Mouse (Mus musculus) midbrain, embryonic 13.5 days (tissue): ENCODE results near the gene Osbpl10. TPM values are rescaled to one million over a fixed set of nuclear protein-coding genes. Genes with fewer than 3 reads are reported as not detected.

Experiments used
- ATAC-seq: fragments of 200-750 bp; cut with Nextera tagmentation; 2 replicates; pipeline ENCODE4 v1.8.0; 2017; ENCODE audit warnings: mild to moderate bottlenecking, moderate TSS enrichment, moderate library complexity
- H3K27ac ChIP-seq: fragments of 300-500 bp; sonication (generic); 2 replicates; pipeline ENCODE4 v1.5.1; 2015; ENCODE audit warnings: inconsistent platforms, mild to moderate bottlenecking, moderate library complexity
- H3K27me3 ChIP-seq: fragments of 300-500 bp; sonication (generic); 2 replicates; pipeline ENCODE4 v1.6.1; 2015; ENCODE audit warnings: mild to moderate bottlenecking, inconsistent platforms
- H3K36me3 ChIP-seq: fragments of 300-500 bp; sonication (generic); 2 replicates; pipeline ENCODE4 v1.6.1; 2015; ENCODE audit warnings: mild to moderate bottlenecking, inconsistent platforms
- H3K4me1 ChIP-seq: fragments of 300-500 bp; sonication (generic); replicated peaks from 2 replicates; pipeline ENCODE4 v1.6.1; 2015; ENCODE audit warnings: inconsistent platforms
- H3K4me2 ChIP-seq: fragments of 300-500 bp; sonication (generic); replicated peaks from 2 replicates; pipeline ENCODE4 v1.6.1; 2015; ENCODE audit warnings: moderate library complexity, mild to moderate bottlenecking, inconsistent platforms
- H3K4me3 ChIP-seq: fragments of 300-500 bp; sonication (generic); replicated peaks from 2 replicates; pipeline ENCODE4 v1.5.1; 2015; ENCODE audit warnings: mild to moderate bottlenecking, inconsistent platforms
- H3K9ac ChIP-seq: fragments of 300-500 bp; sonication (generic); replicated peaks from 2 replicates; pipeline ENCODE4 v1.6.1; 2015; ENCODE audit warnings: mild to moderate bottlenecking, inconsistent platforms
- H3K9me3 ChIP-seq: fragments of 300-500 bp; sonication (generic); 2 replicates; pipeline ENCODE4 v1.6.1; 2016; ENCODE audit warnings: mild to moderate bottlenecking, inconsistent platforms
- WGBS: fragments of 180-500 bp; shearing (Covaris S2); methylation state at CpG from one replicate; pipeline ENCODE4 v1.1.7; 2015; 5-methylcytosine and 5-hydroxymethylcytosine counted together
- polyA plus RNA-seq: library from polyadenylated mRNA; unstranded; fragments of >200 nt; fragmentation: Nextera tagmentation; extraction: Ambion mirVana; gene quantifications from 2 replicates; pipeline ENCODE4 v1.2.1, GENCODE M21; 2015

Osbpl10 gene
- 1.6 and 1.9 TPM in 2 replicates for polyA plus RNA-seq

DNA sequence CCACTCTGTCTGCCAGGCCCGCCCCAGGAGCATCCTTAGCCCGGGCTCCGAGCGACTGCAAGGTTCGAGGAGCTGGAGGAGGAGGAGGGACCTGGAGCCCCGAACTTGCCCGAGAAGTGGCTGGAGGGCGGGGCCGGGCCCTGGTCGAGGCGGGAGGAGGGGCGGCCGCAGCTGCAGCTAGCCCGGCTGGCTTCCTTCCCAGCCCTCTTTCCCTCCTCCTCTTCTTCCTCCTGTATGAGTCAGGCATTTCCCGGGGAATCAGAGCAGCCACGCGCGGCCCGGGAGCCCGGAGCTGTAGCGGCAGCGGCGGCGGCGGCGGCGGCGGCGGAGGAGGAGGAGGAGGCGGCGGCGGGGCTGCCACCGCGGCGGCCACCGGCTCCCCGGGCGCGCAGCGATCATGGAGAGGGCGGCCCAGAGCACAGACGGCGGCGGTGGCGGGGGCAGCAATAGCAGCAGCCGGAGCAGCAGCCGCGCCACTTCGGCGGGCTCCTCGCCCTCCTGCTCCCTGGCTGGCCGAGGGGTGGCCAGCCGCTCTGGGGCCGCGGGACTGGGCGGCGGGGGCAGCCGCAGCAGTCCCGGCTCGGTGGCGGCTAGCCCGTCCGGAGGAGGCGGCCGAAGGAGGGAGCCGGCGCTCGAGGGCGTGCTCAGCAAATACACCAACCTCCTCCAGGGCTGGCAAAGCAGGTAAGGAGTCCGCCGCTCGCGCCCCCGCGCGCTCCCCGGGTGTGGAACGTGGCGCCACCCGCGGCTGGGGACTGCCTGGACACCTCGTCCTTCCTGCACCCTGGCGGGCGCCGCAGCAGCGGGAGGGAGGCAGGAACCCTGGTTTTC is at the start of gene Osbpl10:
Osbpl10 (plus strand) TSS at position 289 of the 831 bp plus-strand sequence.
- Histone ChIP-seq H3K27ac (peak within 1 kb of the TSS; percentile 87), H3K27me3 (peaks cover 27% of the 10 kb centered on the region), H3K9ac (peak within 1 kb of the TSS; percentile 83), H3K4me3 (peak within 1 kb of the TSS; percentile 74), H3K36me3 (no peaks in the 10 kb centered on the region), H3K4me1 (peaks cover 13% of the 10 kb centered on the region), H3K9me3 (no peaks in the 10 kb centered on the region), H3K4me2 (peak within 1 kb of the TSS; percentile 75)
- peak; percentile 90 for ATAC-seq
- under 1% methylated on average over 50 of the region's 86 CpGs for WGBS

DNA sequence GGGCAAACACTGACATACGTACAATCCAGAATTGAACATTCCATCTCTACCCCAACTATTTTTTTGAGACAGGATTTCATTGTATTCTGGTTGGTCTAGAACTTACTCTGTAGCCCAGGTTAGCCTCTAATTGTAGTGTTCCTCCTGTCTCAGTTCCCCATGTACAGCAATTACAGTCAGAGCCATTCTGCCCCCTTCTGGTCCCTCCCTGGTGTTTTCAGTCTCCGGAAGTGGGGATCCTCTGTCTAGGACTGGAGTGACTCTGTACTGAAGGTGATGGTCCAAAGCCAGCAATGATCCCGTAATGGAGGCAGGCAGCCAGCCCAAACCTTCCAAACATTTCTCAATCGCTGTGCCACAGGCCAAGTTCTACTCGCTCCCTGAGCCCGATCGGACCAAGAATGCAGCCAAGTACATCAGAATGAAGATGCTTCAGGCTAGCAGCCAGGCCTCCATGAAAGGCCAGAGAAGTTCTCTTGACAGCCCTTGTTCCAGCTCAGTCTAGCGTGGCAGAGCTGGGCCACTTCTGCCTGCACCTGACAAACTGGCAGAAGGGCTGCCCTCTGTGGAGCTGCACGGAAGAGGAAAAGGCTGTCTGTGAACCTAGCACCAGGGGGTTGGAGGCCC is 47.8 kb upstream of the Osbpl10 start:
- Histone ChIP-seq H3K27me3 (no peaks in the 10 kb centered on the region), H3K9ac (no peak overlapping the region), H3K4me3 (no peak overlapping the region), H3K27ac (no peak overlapping the region), H3K4me2 (no peak overlapping the region), H3K9me3 (no peaks in the 10 kb centered on the region), H3K36me3 (no peaks in the 10 kb centered on the region), H3K4me1 (peaks cover 14% of the 10 kb centered on the region)
- WGBS: 60% methylated on average over 9 of the region's 9 CpGs
- ATAC-seq: no peak

DNA sequence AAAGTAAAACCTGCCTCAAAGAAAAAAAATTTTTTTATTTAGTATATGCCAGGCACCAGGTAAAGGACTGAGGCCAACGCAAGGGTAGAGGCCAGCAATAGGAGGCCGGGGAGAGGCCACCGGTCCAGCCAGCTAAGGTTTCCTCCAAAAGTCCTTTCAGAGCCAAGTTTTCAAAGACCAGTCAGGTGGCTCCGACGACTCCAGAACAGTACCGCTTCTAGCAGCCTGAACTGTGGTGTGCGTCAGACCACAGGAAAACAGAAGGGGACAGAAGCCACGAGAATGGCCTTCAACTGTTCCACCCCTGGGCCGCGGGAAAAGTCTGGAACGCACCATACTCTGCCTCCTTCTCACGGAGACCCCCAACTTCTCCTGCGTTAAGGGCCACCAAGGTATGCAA is 45.8 kb upstream of the Osbpl10 start:
- Histone ChIP-seq H3K4me3 (peak overlapping the region; percentile 72), H3K9me3 (no peaks in the 10 kb centered on the region), H3K27ac (no peak overlapping the region), H3K4me1 (peaks cover 14% of the 10 kb centered on the region), H3K9ac (peak overlapping the region; percentile 70), H3K4me2 (peak overlapping the region; percentile 98), H3K27me3 (no peaks in the 10 kb centered on the region), H3K36me3 (no peaks in the 10 kb centered on the region)
- WGBS: 26% methylated on average over 13 of the region's 13 CpGs
- no peak for ATAC-seq

DNA sequence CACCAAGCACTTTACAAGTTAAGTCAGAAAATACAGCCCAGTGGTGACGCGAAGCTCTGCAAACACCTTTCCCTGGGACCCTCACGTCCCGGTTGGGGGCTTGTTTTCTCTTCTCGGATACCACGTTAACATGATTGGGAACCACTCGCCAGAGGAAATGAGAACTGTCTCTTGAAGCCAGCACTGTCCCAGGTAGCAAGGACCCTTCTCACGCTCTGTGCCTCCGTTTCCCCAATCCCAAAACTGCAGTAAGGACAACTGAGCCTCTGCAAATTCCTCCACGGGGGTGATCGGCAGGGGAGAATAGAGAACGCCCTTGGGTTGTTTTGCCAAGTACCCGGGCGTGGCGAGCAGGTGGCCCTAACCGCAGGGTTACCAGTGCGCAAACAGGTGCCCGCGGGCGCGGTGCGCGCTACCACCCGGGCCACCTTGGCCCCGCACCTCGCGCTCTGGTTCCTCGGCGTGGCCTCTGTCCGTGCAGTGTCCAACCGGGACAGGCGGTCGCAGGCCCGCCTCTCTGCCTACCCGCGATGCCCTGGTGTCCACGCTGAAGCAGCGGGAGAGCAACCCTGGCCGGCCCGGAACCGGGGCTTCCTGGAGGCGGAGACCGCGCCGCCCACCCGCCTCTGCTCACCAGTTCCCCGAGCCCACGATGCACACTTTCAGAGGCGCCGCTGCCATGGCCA is 45.2 kb upstream of the Osbpl10 start:
- Histone ChIP-seq H3K4me1 (peaks cover 14% of the 10 kb centered on the region), H3K27ac (peak overlapping the region; percentile 75), H3K9ac (peak overlapping the region; percentile 70), H3K9me3 (no peaks in the 10 kb centered on the region), H3K4me2 (peak overlapping the region; percentile 98), H3K27me3 (no peaks in the 10 kb centered on the region), H3K36me3 (no peaks in the 10 kb centered on the region), H3K4me3 (peak overlapping the region; percentile 72)
- ATAC-seq: peak; percentile 60
- WGBS: under 1% methylated on average over 50 of the region's 50 CpGs

DNA sequence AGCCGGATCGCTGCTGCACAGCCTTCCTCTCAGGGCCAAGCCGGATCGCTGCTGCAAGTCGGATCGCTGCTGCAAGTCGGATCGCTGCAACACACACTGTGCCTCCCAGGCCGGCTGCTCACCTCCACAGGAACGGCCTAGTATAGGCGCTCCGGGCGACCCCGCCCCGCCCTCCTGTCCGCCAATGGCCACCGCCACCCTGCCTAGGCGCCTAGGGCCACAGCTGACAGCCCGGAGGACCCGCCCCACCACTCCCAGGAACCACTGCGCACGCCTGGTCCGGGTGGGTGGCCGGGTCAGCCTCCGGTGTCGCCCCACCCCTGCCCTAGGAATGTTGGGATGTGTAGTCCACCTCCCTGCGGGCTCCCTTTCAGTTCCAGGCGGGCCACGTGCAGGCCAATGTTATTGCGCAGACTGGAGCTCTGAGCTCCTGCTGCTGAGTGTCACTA is 44.6 kb upstream of the Osbpl10 start, which contains the start of gene Gpd1l:
Gpd1l (minus strand) TSS at position 265 of the 449 bp plus-strand sequence.
- Histone ChIP-seq H3K36me3 (no peaks in the 10 kb centered on the region), H3K4me3 (peak within 1 kb of the TSS; percentile 72), H3K4me2 (peak within 1 kb of the TSS; percentile 98), H3K27ac (peak within 1 kb of the TSS; percentile 75), H3K27me3 (no peaks in the 10 kb centered on the region), H3K4me1 (peaks cover 14% of the 10 kb centered on the region), H3K9me3 (no peaks in the 10 kb centered on the region), H3K9ac (peak within 1 kb of the TSS; percentile 70)
- WGBS: under 1% methylated on average over 30 of the region's 30 CpGs
- peak; percentile 98 for ATAC-seq

DNA sequence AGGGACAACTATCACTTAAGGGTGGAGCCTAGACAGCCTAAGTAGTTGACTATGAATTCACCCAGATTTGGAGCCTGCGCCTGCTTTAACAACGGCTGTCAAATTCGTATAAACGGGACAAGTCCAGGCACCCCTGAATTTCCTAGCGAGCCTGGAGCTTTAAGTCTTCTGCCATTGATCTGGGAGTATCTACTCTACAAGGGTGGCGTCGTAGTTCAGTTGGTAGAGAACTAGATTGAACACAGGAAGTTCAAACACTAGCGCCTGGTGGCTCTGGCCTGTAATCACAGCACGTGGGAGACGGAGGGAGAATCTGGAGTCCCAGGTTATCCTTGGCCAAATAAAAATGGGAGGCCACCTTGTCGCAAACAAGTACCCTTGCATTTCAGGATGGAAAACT is 44.1 kb upstream of the Osbpl10 start:
- H3K9ac ChIP-seq: 0 out of 2 replicates have a peak overlapping the region, but pooled peaks have one; percentile 70
- 68% methylated on average over 11 of the region's 11 CpGs for WGBS
- no peak for ATAC-seq

DNA sequence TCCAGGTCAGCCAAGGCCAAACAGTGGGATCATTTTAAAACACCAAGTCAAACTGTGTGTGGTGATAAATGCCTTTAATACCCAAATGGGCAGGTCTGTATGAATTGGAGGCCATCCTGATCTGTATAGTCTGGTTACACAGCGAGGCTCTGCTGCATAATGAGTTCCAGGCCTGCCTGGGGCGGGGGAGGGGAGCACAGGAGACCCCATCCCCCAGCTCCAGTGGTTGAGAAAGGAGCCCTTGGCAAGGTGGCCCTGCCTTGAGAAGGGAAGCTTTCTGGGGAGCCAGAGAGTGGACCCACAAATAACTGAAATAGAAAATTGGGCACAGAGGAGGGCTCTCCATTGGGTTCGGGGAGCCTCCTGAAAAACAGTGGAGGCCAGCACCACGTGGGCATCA is 43.0 kb upstream of the Osbpl10 start:
- H3K4me3 ChIP-seq: no peak overlapping the region
- peaks cover 14% of the 10 kb centered on the region for H3K4me1 ChIP-seq
- no peak overlapping the region for H3K9ac ChIP-seq
- H3K27ac ChIP-seq: no peak overlapping the region
- H3K9me3 ChIP-seq: no peaks in the 10 kb centered on the region
- ATAC-seq: no peak
- 85% methylated on average over 4 of the region's 4 CpGs for WGBS
- no peak overlapping the region for H3K4me2 ChIP-seq
- H3K27me3 ChIP-seq: no peaks in the 10 kb centered on the region
- no peaks in the 10 kb centered on the region for H3K36me3 ChIP-seq

More for the DNA sequence above, 44.1 kb upstream of the Osbpl10 start:
- H3K9me3 ChIP-seq: no peaks in the 10 kb centered on the region
- peak overlapping the region; percentile 98 for H3K4me2 ChIP-seq
- no peaks in the 10 kb centered on the region for H3K27me3 ChIP-seq
- H3K27ac ChIP-seq: no peak overlapping the region
- no peaks in the 10 kb centered on the region for H3K36me3 ChIP-seq
- H3K4me1 ChIP-seq: peaks cover 14% of the 10 kb centered on the region
- peak overlapping the region; percentile 72 for H3K4me3 ChIP-seq

DNA sequence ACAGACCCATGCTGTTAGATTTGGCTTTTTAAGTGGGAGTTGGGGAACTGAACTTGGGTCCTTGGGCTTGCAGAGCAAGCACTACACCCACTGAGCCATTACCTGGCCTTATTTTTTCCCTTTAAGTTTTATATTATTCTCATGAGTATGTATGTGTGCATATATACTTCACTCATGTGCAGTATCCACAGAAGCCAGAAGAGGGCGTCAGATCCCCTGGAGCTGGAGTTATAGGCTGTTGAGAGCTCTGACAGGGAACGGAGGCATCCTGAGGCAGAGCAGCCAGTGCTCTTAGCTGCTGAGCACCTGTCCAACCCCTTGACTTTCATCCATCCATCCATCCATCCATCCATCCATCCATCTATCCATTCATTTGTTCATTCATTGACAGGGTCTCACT is 41.7 kb upstream of the Osbpl10 start:
- Histone ChIP-seq H3K4me1 (peaks cover 14% of the 10 kb centered on the region), H3K4me3 (no peak overlapping the region), H3K27ac (no peak overlapping the region), H3K9ac (no peak overlapping the region), H3K4me2 (no peak overlapping the region), H3K9me3 (no peaks in the 10 kb centered on the region), H3K27me3 (no peaks in the 10 kb centered on the region), H3K36me3 (no peaks in the 10 kb centered on the region)
- no peak for ATAC-seq
- WGBS: 82% methylated on average over 2 of the region's 2 CpGs

DNA sequence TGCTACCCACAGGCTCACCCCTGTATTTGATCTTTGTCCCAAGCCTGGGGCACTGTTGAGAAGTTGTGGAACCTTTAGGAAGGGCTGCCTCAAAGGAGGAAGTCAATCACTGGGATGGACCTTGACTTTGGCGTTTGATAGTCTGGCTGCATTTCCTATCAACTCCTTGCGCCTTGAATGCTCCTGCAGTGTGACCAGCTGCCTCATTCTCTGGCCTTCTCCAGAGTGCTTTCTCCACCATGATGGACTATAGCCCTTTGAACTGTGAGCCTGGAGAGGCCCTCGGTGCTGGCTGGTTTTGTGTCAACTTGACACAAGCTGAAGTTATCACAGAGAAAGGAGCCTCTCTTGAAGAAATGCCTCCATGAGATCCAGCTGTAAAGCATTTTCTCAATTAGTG is 33.7 kb upstream of the Osbpl10 start:
- no peaks in the 10 kb centered on the region for H3K9me3 ChIP-seq
- 99% methylated on average over 3 of the region's 3 CpGs for WGBS
- no peaks in the 10 kb centered on the region for H3K4me1 ChIP-seq
- H3K9ac ChIP-seq: no peak overlapping the region
- H3K27me3 ChIP-seq: no peaks in the 10 kb centered on the region
- no peak for ATAC-seq
- no peak overlapping the region for H3K27ac ChIP-seq
- no peak overlapping the region for H3K4me2 ChIP-seq
- H3K36me3 ChIP-seq: no peaks in the 10 kb centered on the region
- H3K4me3 ChIP-seq: no peak overlapping the region

DNA sequence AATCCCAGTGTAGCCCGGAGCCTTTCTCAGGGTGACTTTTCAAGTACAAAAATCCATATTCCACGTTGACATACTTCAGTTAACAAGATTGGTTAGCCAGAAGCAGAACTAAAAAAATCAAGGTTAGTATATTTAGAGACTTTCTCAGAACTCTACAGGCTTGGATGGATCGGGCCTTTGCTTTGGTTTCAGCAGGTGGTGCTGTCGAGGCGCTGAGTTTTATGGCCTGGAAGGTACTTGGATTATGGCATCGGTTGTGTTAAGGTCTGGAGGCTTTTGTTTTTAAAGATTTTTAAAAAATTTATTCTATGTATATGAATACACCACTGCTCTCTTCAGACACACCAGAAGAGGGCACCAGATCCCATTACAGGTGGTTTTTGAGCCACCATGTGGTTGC is 32.8 kb upstream of the Osbpl10 start:
- H3K9me3 ChIP-seq: no peaks in the 10 kb centered on the region
- no peak overlapping the region for H3K9ac ChIP-seq
- H3K4me2 ChIP-seq: no peak overlapping the region
- no peak overlapping the region for H3K27ac ChIP-seq
- no peak overlapping the region for H3K4me3 ChIP-seq
- no peaks in the 10 kb centered on the region for H3K4me1 ChIP-seq
- 80% methylated on average over 6 of the region's 6 CpGs for WGBS
- H3K27me3 ChIP-seq: no peaks in the 10 kb centered on the region
- H3K36me3 ChIP-seq: no peaks in the 10 kb centered on the region
- ATAC-seq: no peak

DNA sequence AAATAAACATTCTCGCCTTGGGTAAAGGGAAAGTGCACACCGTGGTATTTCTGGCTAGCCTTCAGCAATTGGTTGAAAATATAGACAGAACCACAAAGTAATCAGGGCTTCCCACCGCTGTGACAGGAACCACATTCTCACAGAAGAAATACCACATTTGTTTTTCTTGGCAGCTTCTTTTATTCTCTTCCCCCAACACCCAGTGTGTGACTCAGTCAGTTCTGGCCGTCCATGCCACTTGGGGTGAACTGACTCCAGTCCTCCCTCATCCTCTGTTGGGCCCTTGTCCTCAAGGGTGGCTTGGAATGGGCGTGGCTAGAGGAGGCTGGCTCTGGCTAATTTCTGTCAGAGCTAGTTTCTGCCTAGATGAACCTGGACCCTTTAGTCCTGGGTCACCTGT is 30.0 kb upstream of the Osbpl10 start:
- H3K27ac ChIP-seq: no peak overlapping the region
- no peak overlapping the region for H3K4me3 ChIP-seq
- 75% methylated on average over 5 of the region's 5 CpGs for WGBS
- H3K36me3 ChIP-seq: no peaks in the 10 kb centered on the region
- H3K9me3 ChIP-seq: no peaks in the 10 kb centered on the region
- H3K9ac ChIP-seq: no peak overlapping the region
- H3K4me1 ChIP-seq: no peaks in the 10 kb centered on the region
- ATAC-seq: no peak
- no peaks in the 10 kb centered on the region for H3K27me3 ChIP-seq
- no peak overlapping the region for H3K4me2 ChIP-seq

DNA sequence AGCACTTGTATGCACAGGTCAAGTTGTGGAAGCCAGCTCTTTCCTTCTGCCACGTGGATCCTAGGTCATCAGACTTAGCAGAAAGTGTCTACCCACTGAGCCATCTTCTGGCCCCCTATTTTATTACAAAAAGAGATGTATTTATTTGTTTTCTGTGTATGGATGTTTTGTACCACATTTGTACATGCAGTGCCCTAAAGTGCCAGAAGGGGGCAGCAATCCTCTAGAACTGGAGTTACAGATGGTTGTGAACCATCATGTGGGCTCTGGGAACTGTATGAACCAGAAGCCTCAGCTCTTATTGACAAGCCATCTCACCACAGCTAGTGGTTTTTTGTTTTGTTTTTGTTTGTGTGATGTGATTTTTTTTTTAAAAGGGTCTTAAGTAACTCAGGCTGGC is 25.5 kb upstream of the Osbpl10 start:
- H3K4me3 ChIP-seq: no peak overlapping the region
- WGBS: 44% methylated on average over 1 of the region's 1 CpGs
- no peaks in the 10 kb centered on the region for H3K27me3 ChIP-seq
- no peak overlapping the region for H3K9ac ChIP-seq
- no peak for ATAC-seq
- no peaks in the 10 kb centered on the region for H3K4me1 ChIP-seq
- H3K36me3 ChIP-seq: no peaks in the 10 kb centered on the region
- H3K27ac ChIP-seq: no peak overlapping the region
- no peaks in the 10 kb centered on the region for H3K9me3 ChIP-seq
- no peak overlapping the region for H3K4me2 ChIP-seq
